Mouse (Mus musculus) E14TG2a.4 (cell line): ENCODE results near the gene Prok2.

Experiments
- CTCF ChIP-seq: conservative IDR thresholded peaks from 2 replicates; pipeline ENCODE4 v1.5.1; 2014; ENCODE audit warnings: low read length
- POU5F1 ChIP-seq: IDR thresholded peaks from 2 replicates; pipeline ENCODE4 v1.6.1; 2014; ENCODE audit warnings: low read length, borderline replicate concordance

GRCm38 (mm10) chr6:99665457-99666317 is 60.5 kb downstream of the Prok2 start:
- no peak for TF ChIP-seq CTCF
- TF ChIP-seq POU5F1 = no peak
